Mouse (Mus musculus) G1E (cell line): ENCODE data around the gene Zfyve26.

ENCODE experiments used
- CTCF ChIP-seq: IDR thresholded peaks from 2 replicates; pipeline ENCODE4 v1.5.1; 2012; ENCODE audit warnings: low read depth, low read length, inconsistent platforms, mixed read lengths
- GATA1 ChIP-seq: IDR thresholded peaks from 2 replicates; pipeline ENCODE4 v1.6.1; 2012; ENCODE audit warnings: borderline replicate concordance, low read length, inconsistent platforms, mixed read lengths

DNA sequence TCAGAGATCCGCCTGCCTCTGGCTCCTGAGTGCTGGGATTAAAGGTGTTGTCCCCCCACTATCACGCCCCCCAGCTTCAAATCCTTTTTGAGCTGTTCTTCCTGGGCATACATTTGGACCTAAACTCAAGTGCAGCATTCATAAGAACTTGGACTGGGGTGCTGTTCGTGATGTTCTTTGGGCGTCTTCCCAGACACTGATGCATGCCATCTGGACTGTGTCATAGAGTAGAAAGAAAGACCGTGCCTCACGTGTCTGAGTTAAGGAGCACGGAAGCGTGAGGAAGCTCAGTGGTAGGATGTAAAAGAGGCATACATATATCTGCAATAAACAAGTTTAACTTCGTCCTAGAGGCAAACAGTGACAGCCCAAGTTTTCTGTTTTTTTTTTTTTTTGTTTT is 5.7 kb upstream of the Zfyve26 start:
- TF ChIP-seq GATA1: no peak
- no peak for TF ChIP-seq CTCF
